Mouse (Mus musculus): ENCODE results near the gene Emb.

DNA sequence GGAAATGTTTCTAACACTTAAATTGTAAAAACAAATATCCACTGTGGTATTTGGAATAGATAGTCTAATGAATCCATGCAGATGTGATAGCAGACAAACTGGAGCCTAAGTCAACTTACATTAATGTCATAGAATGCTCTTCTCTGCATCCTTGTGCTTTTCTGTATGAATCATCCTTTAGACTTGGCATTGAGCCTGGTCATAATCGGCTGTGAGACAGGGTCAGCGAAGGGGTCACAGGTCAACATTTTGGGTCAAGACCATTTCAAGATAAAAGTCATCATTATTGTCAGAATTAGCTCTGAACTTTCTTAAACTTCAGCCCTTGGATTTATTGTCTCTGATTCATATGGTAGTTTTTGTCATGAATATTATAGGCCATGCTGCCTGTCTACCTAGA, 57.8 kb downstream of the Emb start:
- no peak for TF ChIP-seq EP300 (IDR thresholded peaks at IDR 0.05)
- no peak for TF ChIP-seq CTCF (IDR thresholded peaks at IDR 0.05)
